Mouse (Mus musculus) kidney, postnatal 0 days (tissue): Measurements from ENCODE around the gene Stim1. TPM values are rescaled to one million over a fixed set of nuclear protein-coding genes. Genes with fewer than 3 reads are reported as not detected.
A peak's percentile ranks its signal among the peaks of the same experiment; 100 is the strongest.

Experiments
- ATAC-seq: fragments of 200-750 bp; cut with Nextera tagmentation; replicated peaks from 2 replicates; pipeline ENCODE4 v1.8.0; 2017; ENCODE audit warnings: low read depth, moderate number of reproducible peaks, moderate TSS enrichment, moderate library complexity; ENCODE audit not compliant: low FRiP score
- DNase-seq: peaks from one replicate; pipeline ENCODE4 v3.0.0-alpha.2; 2016; ENCODE audit warnings: low spot score
- H3K27ac ChIP-seq: fragments of 300-500 bp; sonication (generic); 2 replicates; pipeline ENCODE4 v1.5.1; 2014; ENCODE audit warnings: mild to moderate bottlenecking
- H3K27me3 ChIP-seq: fragments of 300-500 bp; sonication (generic); 2 replicates; pipeline ENCODE4 v1.6.1; 2014; ENCODE audit warnings: low read length, mixed read lengths; ENCODE audit not compliant: insufficient read depth
- H3K36me3 ChIP-seq: fragments of 300-500 bp; sonication (generic); 2 replicates; pipeline ENCODE4 v1.6.1; 2014; ENCODE audit warnings: low read length, mixed read lengths; ENCODE audit not compliant: insufficient read depth
- H3K4me1 ChIP-seq: fragments of 300-500 bp; sonication (generic); replicated peaks from 2 replicates; pipeline ENCODE4 v1.6.1; 2014; ENCODE audit warnings: antibody characterized with exemption, low read length, mixed read lengths; ENCODE audit not compliant: insufficient read depth
- H3K4me2 ChIP-seq: fragments of 300-500 bp; sonication (generic); 2 replicates; pipeline ENCODE4 v1.6.1; 2014; ENCODE audit warnings: mild to moderate bottlenecking, low read length, moderate library complexity, mixed read lengths
- H3K4me3 ChIP-seq: fragments of 300-500 bp; sonication (generic); replicated peaks from 2 replicates; pipeline ENCODE4 v1.5.1; 2014; ENCODE audit warnings: low read depth, low read length
- H3K9ac ChIP-seq: fragments of 300-500 bp; sonication (generic); 2 replicates; pipeline ENCODE4 v1.6.1; 2014; ENCODE audit warnings: low read depth, low read length
- H3K9me3 ChIP-seq: fragments of 300-500 bp; sonication (generic); replicated peaks from 2 replicates; pipeline ENCODE4 v1.6.1; 2016; ENCODE audit warnings: low read length, inconsistent platforms, mixed read lengths
- CTCF ChIP-seq: IDR thresholded peaks from 2 replicates; pipeline ENCODE4 v1.5.1; 2016; ENCODE audit warnings: antibody characterized with exemption, low read depth, mild to moderate bottlenecking, moderate library complexity
- WGBS: fragments of 180-500 bp; shearing (Covaris S2); extraction: QIAGEN DNeasy Blood & Tissue Kit; methylation state at CpG from one replicate; pipeline ENCODE4 v1.1.7; 2014; 5-methylcytosine and 5-hydroxymethylcytosine counted together
- polyA plus RNA-seq: library from polyadenylated mRNA; unstranded; fragments of >200 nt; fragmentation: Nextera tagmentation; extraction: Ambion mirVana; gene quantifications from 2 replicates; pipeline ENCODE4 v1.2.1, GENCODE M21; 2015

Stim1 gene
- polyA plus RNA-seq, 1 experiment from 2014 or later, result 9.7 TPM

DNA sequence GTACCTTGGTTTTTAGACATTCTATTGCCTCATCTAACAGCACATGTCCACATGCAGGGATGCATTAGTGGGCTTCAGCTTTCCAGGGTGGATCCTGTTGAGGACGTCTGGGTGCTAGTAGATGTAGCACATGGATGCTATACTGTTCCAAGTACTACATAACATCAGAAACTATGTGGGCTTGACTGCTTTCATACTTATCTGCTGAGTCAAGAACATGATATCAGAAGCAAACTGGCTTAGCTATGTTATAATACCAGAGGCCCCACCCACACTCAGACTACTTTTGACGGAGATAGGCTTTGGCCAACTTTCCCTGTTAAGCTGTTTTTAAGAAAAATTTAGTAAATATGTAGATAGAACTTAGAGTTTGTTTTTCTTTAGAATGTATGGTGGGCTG is 176.7 kb downstream of the Stim1 start:
- H3K4me2 ChIP-seq, result no peak overlapping the region
- ATAC-seq (no peak), DNase-seq (no peak)
- TF ChIP-seq CTCF, result no peak
- peaks cover 17% of the 10 kb centered on the region; the same call in 1 of the 2 replicates for H3K36me3 ChIP-seq
- no peaks in the 10 kb centered on the region; the same call in 1 of the 2 replicates for H3K4me1 ChIP-seq
- no peak overlapping the region for H3K4me3 ChIP-seq
- WGBS, result 72% methylated on average over 2 of the region's 2 CpGs
- no peaks in the 10 kb centered on the region for H3K27me3 ChIP-seq
- no peak overlapping the region for H3K27ac ChIP-seq
- H3K9ac ChIP-seq, result no peak overlapping the region
- no peaks in the 10 kb centered on the region for H3K9me3 ChIP-seq

DNA sequence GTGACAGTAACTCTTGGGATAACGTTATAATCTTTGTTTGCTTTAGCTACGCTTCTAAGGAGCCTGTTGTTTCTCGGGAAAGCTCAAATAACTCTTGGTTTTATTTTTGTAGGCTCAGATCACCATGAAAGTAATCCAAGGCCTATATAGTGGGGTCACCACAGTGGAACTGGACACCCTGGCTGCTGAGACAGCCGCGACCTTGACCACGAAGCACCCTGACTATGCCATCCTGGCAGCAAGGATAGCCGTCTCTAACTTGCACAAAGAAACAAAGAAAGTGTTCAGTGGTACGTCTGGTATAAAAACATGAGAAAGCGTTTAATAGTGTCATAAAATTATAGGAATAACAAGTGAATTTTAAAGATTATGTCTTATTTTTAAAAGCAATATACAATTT is 178.8 kb downstream of the Stim1 start:
- no peak for TF ChIP-seq CTCF

DNA sequence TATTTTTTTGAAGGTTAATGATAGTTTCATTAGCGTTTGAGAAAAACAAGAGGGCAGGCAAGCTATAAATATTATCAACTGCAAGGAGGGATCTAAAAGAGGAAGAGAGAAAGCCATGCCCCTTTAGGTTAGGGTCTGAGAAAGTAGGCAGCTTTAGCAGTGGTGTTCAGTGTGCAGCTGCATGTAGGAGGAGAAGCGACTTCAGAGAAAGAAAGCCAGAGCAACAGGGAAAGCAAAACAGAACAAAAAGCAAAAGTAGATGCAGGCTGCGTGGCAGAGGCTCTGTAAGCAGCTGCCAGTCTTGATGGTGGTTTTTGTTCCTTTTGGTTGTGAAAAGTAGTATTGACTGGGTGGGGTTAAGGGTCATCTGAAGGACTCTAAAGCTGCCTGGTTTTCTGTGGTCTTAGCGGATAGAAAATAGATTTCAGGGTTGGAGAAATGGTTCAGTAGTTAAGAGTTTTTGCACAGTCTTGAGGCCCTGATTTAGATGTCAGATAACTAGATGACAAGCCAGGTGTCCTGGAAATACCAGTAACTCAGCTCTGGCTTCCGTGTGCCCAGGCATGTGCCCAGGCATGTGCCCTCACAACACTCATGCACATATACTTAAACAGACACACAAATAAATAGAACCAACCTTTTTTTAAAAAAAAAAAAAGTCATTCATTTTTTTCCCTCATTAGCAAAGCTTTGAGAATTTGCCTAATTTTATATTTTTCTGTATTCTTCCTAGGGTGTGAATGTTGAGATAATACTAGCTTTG is 191.2 kb downstream of the Stim1 start:
- Histone ChIP-seq H3K27ac (no peak overlapping the region), H3K36me3 (peaks cover 57% of the 10 kb centered on the region), H3K27me3 (no peaks in the 10 kb centered on the region), H3K9me3 (no peaks in the 10 kb centered on the region), H3K4me3 (no peak overlapping the region), H3K4me2 (no peak overlapping the region), H3K4me1 (no peaks in the 10 kb centered on the region), H3K9ac (no peak overlapping the region)
- WGBS, result 89% methylated on average over 5 of the region's 5 CpGs
- DNase-seq, result no peak
- ATAC-seq, result no peak
- TF ChIP-seq CTCF, result no peak

More for the DNA sequence above, 178.8 kb downstream of the Stim1 start:
- DNase-seq (no peak), ATAC-seq (no peak)
- Histone ChIP-seq H3K4me1 (no peaks in the 10 kb centered on the region; the same call in 1 of the 2 replicates), H3K4me3 (no peak overlapping the region), H3K4me2 (no peak overlapping the region), H3K9ac (no peak overlapping the region), H3K27me3 (no peaks in the 10 kb centered on the region), H3K27ac (no peak overlapping the region), H3K9me3 (no peaks in the 10 kb centered on the region), H3K36me3 (peaks cover 20% of the 10 kb centered on the region; the same call in 1 of the 2 replicates)
- 61% methylated on average over 9 of the region's 9 CpGs for WGBS

DNA sequence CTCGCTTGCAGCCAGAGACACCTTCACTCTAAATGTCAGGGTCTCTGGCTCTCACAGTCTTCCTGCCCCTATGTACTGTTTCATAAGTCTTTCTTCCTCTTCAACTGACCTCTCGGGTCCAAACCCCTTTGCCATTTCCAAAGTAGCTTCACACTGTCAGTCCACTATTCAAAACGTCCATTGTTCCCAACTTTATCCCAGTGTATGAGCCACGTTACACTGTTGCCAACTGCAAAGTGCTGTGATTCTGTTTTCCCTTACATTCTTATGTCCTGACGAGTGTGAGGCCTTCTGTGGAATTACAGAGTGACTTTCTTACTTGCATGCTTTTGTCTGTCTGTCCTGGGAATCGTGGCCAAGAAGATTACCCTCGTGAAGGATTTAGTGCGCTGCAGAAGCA is 200.0 kb downstream of the Stim1 start:
- Histone ChIP-seq H3K4me3 (no peak overlapping the region), H3K36me3 (peaks cover 43% of the 10 kb centered on the region), H3K9ac (no peak overlapping the region), H3K9me3 (no peaks in the 10 kb centered on the region), H3K27ac (no peak overlapping the region), H3K4me2 (no peak overlapping the region), H3K27me3 (no peaks in the 10 kb centered on the region), H3K4me1 (no peaks in the 10 kb centered on the region)
- ATAC-seq, result no peak
- TF ChIP-seq CTCF, result no peak
- WGBS, result 90% methylated on average over 8 of the region's 8 CpGs
- DNase-seq, result no peak

DNA sequence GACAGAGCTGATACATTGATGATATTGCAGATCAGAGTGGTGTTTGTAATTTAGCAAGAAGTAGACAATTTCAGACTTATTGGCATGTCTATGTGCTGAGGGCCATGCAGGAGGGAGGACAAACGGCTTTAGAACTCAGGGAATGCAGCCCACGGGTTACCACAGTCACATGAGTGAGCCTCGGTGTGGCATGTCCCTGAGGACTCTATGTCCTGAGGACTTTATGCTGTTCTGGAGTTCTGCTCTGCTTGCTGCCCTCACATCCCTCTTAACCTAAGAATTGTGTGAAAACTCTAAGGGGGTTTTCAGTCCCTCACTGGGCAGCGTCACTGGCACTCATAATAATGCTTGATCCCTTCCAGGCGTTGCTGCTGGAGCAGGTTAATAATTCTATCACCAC is 205.1 kb downstream of the Stim1 start:
- H3K4me1 ChIP-seq, result no peaks in the 10 kb centered on the region
- H3K27ac ChIP-seq, result no peak overlapping the region
- H3K4me3 ChIP-seq, result no peak overlapping the region
- H3K36me3 ChIP-seq, result peaks cover 11% of the 10 kb centered on the region
- TF ChIP-seq CTCF, result no peak
- no peak overlapping the region for H3K9ac ChIP-seq
- H3K9me3 ChIP-seq, result no peaks in the 10 kb centered on the region
- ATAC-seq, result peak; percentile 49; the same call in 1 of the 2 replicates
- DNase-seq, result no peak
- WGBS, result 32% methylated on average over 5 of the region's 5 CpGs
- no peak overlapping the region for H3K4me2 ChIP-seq
- no peaks in the 10 kb centered on the region for H3K27me3 ChIP-seq

- H3K4me3 ChIP-seq, result no peak overlapping the region
- TF ChIP-seq CTCF, result no peak
- 0 out of 2 replicates have a peak, but pooled peaks cover 6% of the 10 kb centered on the region for H3K4me1 ChIP-seq
- no peak for DNase-seq
- no peak overlapping the region for H3K4me2 ChIP-seq
- H3K27ac ChIP-seq, result no peak overlapping the region
- 91% methylated on average over 5 of the region's 5 CpGs for WGBS
- ATAC-seq, result no peak
- H3K9me3 ChIP-seq, result no peaks in the 10 kb centered on the region
- no peaks in the 10 kb centered on the region for H3K27me3 ChIP-seq
- no peaks in the 10 kb centered on the region for H3K36me3 ChIP-seq
- no peak overlapping the region for H3K9ac ChIP-seq
Observed at GRCm38 (mm10) chr7:102476601-102477000, 209.0 kb downstream of the Stim1 start.
